Comparison of ENCODE assay signal across 7 mouse cellular contexts in genomic region chr19:17393841-17394591, GRCm38 (mm10). TPM values are rescaled to one million over a fixed set of nuclear protein-coding genes. Genes with fewer than 3 reads are reported as not detected.
DNase-seq lines count a peak whose midpoint lies in the region; ATAC-seq and TF ChIP-seq lines count a peak whose summit lies in the region.

Gene Rfk (plus strand): TSS chr19:17394043.

- H3K27me3 ChIP-seq in intestine, postnatal 0 days (replicated peaks; ENCODE audit: control insufficient read depth, insufficient read depth, low read length): no peaks in the 10 kb centered on the region
- peaks cover 22% of the 10 kb centered on the region for H3K27me3 ChIP-seq in midbrain, embryonic 12.5 days
- no peaks in the 10 kb centered on the region for H3K27me3 ChIP-seq in small intestine, adult 2 months (ENCODE audit: control insufficient read depth, insufficient read depth, low read length)

- DNase-seq in adrenal gland, adult 2 months: peak; percentile 97
- DNase-seq in embryo, embryonic 11.5 days (ENCODE audit: low read depth, low spot score): peak; percentile 79
- peak; percentile 88 to 93 for DNase-seq in gastrocnemius, postnatal 4 days (ENCODE audit: low spot score in 2 of 2)
- peak; percentile 95 for DNase-seq in left cerebral cortex, postnatal 4 days

- intact Hi-C loops in left cerebral cortex, postnatal 4 days (cut with DNase I): no loop called here

- H3K36me3 ChIP-seq in intestine, postnatal 0 days (ENCODE audit: control insufficient read depth, insufficient read depth): peaks cover 11% of the 10 kb centered on the region; the same call in 1 of the 2 replicates
- peaks cover 8% of the 10 kb centered on the region for H3K36me3 ChIP-seq in midbrain, embryonic 12.5 days
- peaks cover 27% of the 10 kb centered on the region for H3K36me3 ChIP-seq in small intestine, adult 2 months (ENCODE audit: control insufficient read depth, insufficient read depth, low read length)

- TF ChIP-seq CTCF in intestine, postnatal 0 days (IDR thresholded peaks at IDR 0.05; ENCODE audit: low read depth): no peak
- no peak for TF ChIP-seq CTCF in small intestine, adult 2 months (IDR thresholded peaks at IDR 0.05; ENCODE audit: extremely low read depth, insufficient read length, insufficient replicate concordance, low read depth, low read length)

- peak within 1 kb of the TSS; percentile 95 for H3K9ac ChIP-seq in intestine, postnatal 0 days (ENCODE audit: low read depth, low read length)
- H3K9ac ChIP-seq in midbrain, embryonic 12.5 days (replicated peaks): peak within 1 kb of the TSS; percentile 85

- H3K27ac ChIP-seq in intestine, postnatal 0 days (ENCODE audit: low read depth, low read length): peak within 1 kb of the TSS; percentile 93
- H3K27ac ChIP-seq in midbrain, embryonic 12.5 days (replicated peaks): peak within 1 kb of the TSS; percentile 60
- H3K27ac ChIP-seq in small intestine, adult 2 months (ENCODE audit: insufficient read depth, low read depth, low read length): peak within 1 kb of the TSS; percentile 72

- peak within 1 kb of the TSS; percentile 71 for H3K4me2 ChIP-seq in intestine, postnatal 0 days (replicated peaks; ENCODE audit: low read depth)
- peak within 1 kb of the TSS; percentile 66 for H3K4me2 ChIP-seq in midbrain, embryonic 12.5 days (replicated peaks)

- peak; percentile 85; the same call in 1 of the 2 replicates for TF ChIP-seq POLR2A in small intestine, adult 2 months (IDR thresholded peaks at IDR 0.05; ENCODE audit: low read depth, low read length)

- no peaks in the 10 kb centered on the region for H3K9me3 ChIP-seq in intestine, postnatal 0 days (ENCODE audit: control insufficient read depth)
- H3K9me3 ChIP-seq in midbrain, embryonic 12.5 days: no peaks in the 10 kb centered on the region

- peaks cover 4% of the 10 kb centered on the region; the same call in 1 of the 2 replicates for H3K4me1 ChIP-seq in intestine, postnatal 0 days (replicated peaks; ENCODE audit: control insufficient read depth, insufficient read depth, low read length)
- H3K4me1 ChIP-seq in midbrain, embryonic 12.5 days: peaks cover 9% of the 10 kb centered on the region
- peaks cover 2% of the 10 kb centered on the region for H3K4me1 ChIP-seq in small intestine, adult 2 months (ENCODE audit: control insufficient read depth, insufficient read depth, insufficient read length, low read length)

- under 1% methylated on average over 83 of the region's 83 CpGs for WGBS in intestine, postnatal 0 days
- WGBS in midbrain, embryonic 12.5 days: under 1% methylated on average over 61 of the region's 83 CpGs
- under 1% methylated on average over 83 of the region's 83 CpGs for WGBS in small intestine, adult 2 months

- peak; percentile 98 for ATAC-seq in intestine, postnatal 0 days
- ATAC-seq in midbrain, embryonic 12.5 days (ENCODE audit: low FRiP score, low read depth): peak; percentile 98

- peak within 1 kb of the TSS; percentile 91 for H3K4me3 ChIP-seq in intestine, postnatal 0 days (ENCODE audit: low read depth, low read length)
- H3K4me3 ChIP-seq in midbrain, embryonic 12.5 days: peak within 1 kb of the TSS; percentile 88
- peak within 1 kb of the TSS; percentile 95 for H3K4me3 ChIP-seq in small intestine, adult 2 months (ENCODE audit: low read depth, low read length)

RNA-seq across cellular contexts. Expression of gene Rfk, which starts in this region (rescaled TPM):
- 100 to 1,000 TPM in 1 of 2 experiments, 10 to 100 TPM in 1; 85.5 to 566 TPM for total RNA-seq in adrenal gland, adult 2 months (2021)
- polyA plus RNA-seq in adrenal gland, adult 2 months (2012; rRNA removed): 322 and 833 TPM in 2 replicates
- total RNA-seq in gastrocnemius, postnatal 4 days (2021): 10 to 100 TPM; 31.9 to 33.7 TPM
- 484 and 527 TPM in 2 replicates for polyA plus RNA-seq in intestine, postnatal 0 days (2015; fragmentation: Nextera tagmentation; extraction: Ambion mirVana)
- 10 to 100 TPM; 42.9 to 43.7 TPM for total RNA-seq in left cerebral cortex, postnatal 4 days (2021)
- polyA plus RNA-seq in midbrain, embryonic 12.5 days (2016; fragmentation: Nextera tagmentation; extraction: Ambion mirVana): 75.5 and 80.5 TPM in 2 replicates
- 310 and 985 TPM in 2 replicates for polyA plus RNA-seq in small intestine, adult 2 months (2012; rRNA removed)

Comparison
In these comparisons a context has a peak if more than half of its experiments do, and no peak if none do; other contexts are left out.
1. Peak in every context shown above with its lines: DNase-seq, ATAC-seq, H3K4me3 ChIP-seq and H3K27ac ChIP-seq.